Mouse (Mus musculus) cerebellum, adult 11-12 months (tissue): ENCODE results near the gene Egln1.
A peak's percentile ranks its signal among the peaks of the same experiment; 100 is the strongest.

Experiments used
- DNase-seq: peaks from one replicate; pipeline ENCODE4 v3.0.0; 2022

The Egln1 gene

DNA sequence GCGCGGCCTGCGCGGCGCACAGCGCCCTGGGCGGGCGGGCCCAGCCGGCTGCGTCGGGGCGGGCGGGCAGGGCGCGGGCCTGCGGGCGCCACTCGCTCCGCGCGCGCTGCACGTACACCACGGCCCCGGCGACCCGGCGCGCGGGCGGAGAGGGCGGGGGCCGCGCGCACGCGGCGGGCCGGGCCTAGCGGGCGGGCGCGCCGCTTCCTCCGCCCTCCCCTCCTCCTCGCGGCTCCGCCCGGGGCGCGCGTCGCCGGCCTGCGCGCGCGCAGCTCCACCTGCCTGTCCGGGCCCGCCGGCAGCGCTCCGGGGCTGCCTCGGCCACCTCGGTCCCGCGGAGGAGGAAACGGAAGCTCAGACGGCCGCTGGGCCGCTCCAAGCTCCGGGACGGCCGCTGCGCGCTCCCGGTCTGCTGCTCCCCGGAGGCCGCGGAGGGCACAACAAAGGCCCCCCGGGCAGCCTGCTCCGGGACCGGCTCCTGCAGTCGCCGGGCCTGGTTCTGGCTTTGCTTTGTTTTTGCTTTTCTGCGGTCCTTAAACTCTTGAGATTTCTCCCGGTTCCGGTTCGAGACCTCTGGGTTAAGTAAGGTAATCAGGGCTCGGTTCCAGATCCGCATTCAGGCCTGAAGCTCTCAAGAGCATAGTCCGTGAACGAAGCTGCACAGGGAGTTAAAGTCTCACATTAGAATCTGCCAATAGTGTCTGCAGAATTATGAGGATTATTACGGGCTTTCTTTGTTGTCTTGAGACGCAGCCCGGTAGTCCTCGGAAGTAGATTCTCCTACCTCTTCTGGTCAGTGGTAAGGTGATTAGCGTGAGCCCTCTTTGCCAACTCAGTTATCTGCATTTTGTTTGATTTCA lies at the start of gene Egln1:
Gene Egln1, minus strand, starts transcription at position 116 of the 860 bp plus-strand sequence.
- DNase-seq: peak; percentile 86

DNA sequence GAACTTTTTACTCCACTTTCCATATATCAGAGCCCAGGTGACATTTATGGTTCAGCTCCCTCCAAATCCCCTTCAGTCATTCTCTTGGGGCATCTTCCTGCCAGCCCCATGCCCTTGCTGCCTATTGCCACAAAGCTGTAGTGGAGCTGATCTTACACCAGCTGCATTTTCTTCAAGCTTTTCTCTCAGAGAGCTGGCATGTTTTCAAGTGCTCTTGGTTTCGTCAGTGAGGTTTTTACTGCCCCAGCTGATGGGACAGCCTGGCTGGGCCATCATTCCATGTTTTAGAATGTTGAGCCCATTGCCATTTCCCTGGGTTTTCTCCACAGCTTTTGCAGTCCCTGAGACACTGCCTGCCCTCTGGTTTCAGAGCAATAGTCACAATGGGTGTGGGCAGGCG lies 46.7 kb upstream of the Egln1 start:
- no peak for DNase-seq

DNA sequence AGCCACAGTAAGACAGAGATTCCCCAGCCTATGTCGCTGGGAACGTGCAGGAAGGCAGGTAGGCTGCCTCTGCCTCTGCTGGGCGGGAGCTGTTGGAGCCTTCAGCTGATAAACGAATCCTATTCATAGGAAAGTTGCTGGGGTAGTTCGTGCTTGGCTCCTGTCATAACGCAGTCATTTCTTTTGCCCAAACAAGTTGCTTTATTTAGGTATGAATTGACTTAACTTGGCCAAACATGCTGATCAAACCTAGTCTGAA lies 42.5 kb upstream of the Egln1 start:
- DNase-seq: no peak

DNA sequence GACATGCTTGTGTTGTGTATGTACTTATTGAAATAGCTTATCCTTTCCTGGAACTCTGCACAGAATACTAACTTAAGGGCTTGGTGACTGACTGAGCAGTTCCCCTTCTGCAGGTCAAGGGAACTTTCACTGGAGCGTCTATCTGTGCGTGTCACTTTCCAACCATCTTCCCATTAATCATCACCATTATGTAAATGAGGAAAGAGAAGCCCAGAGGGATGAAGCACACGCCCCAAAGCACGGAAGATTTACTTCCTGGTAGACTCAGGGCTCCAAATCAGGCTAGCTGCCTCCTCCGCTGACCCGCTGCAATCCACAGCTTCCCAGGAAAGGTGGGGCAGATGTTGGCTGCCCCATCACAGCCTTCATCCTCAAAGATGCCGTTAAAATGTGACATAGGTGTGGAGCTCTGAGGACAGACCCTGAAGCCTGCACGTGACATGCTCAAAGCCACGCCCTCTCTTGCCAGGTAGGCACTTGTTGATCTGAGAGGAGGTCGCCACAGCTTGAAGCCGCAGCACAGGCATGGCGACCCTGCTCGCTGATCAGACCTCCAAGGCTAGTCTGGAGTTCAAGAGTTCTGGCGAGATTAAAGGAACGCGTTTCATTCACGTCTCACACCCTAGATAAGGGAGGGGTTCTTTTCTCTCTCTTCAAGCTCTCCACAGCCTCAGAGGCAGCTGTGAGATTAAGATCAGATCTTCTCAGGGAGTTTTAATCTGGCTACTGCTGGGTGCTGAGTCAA lies 42.0 kb upstream of the Egln1 start:
- DNase-seq: no peak

DNA sequence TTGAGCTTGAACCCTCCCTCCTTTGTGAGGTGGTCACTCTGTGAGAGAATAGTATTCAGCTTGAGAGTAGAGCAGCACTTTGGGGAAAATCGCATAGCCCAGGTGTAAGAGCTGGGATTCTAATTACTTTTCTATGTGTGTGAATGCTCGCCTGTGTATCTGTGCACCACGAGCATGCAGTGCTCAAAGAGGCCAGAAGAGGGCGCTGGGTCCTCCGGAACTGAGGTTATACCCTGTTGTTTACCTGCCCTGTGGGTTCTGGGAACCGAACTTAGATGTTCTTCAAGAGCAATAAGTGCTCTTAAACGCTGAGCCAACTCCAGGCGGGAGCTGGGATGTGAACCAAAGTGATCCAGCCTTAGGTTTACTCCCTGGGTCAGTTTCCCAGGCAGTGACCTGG lies 31.7 kb upstream of the Egln1 start:
- DNase-seq: no peak

DNA sequence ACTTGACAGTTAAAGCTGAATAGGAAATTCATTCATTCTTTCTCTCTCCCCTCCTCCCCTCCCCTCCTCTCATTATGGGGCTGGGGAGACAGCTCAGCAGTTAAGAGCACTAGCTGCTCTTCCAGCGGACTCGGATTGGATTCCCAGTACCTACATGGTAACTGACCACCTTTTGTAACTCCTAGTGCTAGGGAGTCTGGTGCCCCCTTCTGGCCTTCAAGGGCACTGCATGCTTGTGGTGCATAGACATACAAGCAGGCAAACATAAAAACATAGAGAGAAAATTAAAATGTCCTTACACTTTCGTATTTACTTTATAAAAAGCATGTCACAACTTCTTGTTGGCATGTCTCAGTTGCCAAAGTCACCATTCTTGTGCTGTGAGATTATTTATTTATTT lies 30.9 kb upstream of the Egln1 start:
- DNase-seq: no peak

DNA sequence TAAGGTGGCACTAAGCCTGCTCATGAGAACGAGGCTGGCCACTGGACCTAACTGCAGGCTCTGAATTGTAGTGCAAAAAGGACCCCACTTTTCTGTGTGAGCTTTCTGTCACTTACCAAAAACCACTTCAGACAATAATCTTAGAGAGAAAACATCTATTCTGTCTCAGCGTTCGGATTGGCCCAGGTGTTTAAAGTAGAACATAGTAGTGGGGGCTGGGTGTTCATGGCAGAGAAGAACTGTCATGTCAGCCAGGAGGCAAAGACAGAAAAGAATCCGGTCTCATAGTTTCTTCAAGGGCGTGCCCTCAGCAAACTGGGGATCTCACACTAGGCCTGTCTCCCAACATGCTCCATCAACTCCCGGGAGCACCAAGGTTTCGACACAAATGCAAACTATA lies 28.9 kb upstream of the Egln1 start:
- no peak for DNase-seq

DNA sequence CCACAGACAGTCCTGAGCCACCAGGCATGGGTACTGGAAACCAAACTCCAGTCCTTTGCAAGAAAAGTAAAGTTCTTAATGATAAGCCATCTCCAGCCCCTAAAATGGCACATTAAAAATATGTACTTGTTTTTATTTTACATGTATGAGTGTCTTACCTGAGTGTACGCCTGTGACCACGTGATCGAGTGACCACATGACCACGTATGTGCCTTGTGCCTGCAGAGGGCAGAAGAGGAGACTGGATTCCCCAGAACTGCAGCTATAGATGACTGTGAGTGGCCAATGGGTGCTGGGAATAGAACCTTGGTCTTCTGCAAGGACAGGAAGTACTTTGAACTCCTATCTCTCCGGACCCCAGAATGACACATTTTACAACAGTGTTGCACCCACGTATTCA lies 27.1 kb upstream of the Egln1 start:
- no peak for DNase-seq

DNA sequence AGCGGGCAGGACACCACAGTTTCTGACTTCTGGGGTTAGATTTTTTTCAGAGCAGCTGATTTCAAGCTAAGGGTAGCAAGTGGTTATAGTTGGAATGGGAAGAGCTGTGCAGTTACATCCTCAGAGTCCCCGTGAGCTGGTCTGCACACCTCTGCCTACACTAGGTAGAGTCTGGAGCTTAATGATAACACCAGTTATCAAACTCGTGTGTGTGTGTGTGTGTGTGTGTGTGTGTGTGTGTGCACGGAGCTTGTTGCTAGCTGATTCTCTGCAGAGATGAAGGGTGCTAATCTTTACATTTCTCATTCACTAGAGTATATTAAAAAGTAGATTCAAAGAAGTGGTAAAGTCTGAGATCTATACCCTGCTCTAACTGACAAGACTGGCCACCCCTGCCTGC lies 25.1 kb upstream of the Egln1 start:
- no peak for DNase-seq

DNA sequence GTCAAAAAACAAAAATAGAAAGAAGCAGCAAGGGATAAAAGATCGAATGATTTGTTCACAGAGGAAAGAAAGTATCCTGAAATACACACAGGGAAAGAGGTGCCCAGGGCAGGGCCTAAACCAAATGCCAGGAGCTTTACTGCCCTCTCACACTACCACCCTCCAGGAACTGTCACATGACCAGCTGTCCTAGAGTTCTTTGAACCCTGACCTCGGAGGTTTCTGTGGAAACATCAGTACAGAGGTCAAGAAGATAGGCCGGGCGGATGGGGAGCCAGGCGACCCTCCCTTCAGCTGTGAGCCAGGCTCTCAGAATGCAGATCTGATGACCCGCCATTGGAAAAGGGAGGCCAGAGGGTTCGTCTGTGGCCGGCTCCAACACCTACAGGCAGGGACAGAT lies 24.1 kb upstream of the Egln1 start:
- no peak for DNase-seq

DNA sequence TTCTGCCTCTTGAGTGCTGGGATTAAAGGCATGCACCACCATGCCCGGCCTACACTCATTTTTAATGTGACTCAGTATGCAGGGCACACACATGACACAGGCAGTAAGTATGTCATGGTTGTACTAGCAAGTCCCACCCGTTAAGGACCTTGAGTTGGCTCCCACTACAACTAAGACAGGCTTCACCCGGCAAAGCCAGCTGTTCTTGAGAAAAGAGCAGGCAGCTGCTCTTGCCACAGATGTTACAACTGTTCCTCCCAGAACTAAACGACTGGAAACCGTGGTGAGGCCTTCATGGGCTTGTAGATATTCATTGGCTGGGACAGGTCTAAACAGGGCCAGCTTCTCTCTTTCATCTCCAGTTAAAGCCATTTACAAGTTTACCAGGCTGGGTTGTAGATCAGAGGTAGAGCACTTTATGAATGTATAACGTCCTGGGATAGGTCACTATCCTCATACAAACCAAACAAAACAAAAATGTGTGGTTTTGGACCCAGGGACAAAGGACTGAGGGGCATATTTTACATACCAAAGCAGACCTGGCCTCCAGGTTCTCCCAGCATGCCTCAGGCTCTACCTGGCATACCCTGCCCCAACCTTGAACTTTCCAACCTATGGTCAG lies 21.3 kb upstream of the Egln1 start:
- no peak for DNase-seq

DNA sequence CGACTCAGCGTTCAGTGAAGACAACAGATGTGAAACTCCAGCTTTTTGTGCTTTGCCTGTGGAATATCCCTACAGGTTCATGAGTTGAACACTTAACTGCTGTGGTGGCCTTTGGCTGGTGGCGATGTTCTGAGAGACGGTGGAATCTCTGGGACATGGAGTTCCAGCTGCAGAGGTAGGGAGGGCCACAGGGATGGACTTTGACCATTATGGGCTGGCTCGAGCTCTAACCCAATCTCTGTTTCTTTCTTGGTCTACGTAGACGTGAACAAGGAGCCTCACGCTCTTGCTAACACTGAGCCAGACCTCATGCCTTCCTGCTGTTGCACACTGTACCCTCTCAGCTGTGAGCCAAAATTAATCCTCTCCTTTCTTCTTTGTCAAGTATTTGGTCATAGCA lies 15.8 kb upstream of the Egln1 start:
- DNase-seq: no peak

DNA sequence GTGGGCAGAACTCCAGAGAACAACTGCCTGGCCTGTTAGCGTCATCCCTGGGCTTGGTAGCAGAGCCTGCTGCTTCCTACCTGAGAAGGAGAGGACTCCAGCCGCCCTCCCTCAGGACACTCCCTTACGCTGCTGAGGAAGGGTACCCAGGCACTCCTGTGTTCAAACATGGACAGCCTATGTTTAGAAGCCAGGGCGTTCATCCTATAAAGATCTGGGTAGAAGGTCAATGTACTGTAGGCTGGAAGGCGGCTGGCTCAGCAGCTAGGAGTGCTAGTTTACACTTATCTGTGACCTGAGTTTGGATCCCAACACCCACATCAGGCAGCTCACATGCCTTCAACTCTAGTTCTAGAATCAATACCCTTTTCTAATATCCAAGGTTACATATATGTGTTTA lies 14.1 kb upstream of the Egln1 start:
- no peak for DNase-seq

DNA sequence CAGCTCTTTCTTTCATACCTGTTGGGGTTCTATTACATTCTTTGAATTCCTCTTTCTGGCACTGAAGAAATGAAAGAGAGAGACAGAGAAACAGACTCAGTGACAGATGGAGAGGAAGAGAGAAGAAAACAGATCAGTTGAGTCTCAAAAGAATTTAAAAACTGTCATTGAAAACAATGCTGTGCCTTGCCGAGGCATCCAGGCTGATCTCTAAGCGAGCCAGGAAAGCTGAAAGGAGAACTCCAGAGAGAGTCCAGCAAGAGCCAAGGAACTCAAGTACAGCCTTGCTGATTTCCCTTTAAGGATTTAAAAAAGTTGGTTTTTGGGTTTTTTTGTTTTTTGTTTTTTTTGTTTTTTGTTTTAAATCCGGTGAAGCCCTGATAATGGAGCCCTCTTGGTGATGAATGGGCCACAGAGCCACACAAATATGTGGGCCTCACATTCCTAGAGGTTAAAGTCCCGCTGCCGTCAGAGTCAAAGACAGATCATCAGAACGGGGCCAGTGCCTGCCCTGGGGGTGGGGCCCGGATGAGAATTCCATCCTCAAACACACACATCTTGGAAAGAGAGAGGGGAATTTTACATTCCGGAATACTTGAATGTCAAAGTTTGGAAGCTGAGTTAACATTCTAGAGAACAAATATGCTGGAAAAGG lies 11.2 kb upstream of the Egln1 start:
- DNase-seq: no peak

DNA sequence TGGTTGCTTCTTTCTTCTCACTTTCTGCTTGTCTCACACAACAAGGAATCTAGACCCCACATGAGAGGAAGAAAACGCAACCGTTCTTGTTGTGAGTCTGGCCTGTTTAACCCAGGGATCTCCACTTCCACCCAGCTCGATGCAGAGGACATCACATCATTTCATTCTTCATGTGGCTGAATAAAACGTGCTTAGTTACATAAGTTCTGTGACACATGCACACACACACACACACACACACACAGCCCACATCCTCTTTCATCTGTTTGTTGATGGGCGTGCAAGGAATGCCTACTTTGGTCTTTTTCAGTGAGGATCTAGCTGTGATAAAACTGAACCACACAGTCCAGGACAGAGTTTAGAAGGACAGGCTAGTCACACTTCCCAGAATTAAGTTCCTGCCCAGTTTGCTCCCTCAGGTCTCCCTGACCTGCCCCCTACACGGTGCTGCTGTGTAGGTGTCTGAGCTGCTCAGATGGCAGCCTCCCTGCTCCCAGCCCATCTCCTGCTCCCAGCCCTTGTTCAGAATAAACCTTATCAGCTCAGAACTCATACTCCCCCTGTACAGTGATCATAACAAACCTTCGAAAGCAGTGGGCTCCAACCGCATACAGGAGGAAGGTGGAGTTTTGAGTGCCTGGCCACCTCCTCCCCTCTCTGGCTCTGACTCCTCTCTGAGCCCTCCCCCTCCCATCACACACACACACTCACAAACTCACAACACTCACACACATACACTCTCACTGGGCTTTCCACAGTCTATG lies 10.5 kb upstream of the Egln1 start:
- DNase-seq: no peak

DNA sequence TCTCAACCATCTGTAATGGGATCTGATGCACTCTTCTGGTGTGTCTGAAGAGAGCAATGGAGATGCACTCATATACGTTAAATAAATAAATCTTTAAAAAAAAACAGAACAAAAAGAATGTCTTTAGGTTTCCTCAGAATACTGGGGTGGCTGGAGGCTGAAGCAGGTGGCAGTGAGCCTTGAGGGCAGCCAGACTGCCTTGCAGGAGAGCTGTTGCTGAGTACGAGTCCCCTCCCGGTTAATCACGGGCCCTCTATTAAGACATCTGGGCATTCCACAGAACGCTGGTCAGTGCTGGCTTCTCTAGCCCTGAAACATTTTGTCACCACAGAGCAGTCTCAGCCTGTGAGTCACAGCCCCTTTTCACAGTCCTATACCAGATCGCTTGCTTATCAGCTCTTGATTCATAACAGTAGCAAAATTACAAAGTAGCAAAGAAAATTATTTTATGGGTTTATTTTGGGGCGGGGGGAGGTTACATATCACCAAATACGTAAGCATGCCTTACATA lies 5.5 kb upstream of the Egln1 start:
- DNase-seq: no peak

DNA sequence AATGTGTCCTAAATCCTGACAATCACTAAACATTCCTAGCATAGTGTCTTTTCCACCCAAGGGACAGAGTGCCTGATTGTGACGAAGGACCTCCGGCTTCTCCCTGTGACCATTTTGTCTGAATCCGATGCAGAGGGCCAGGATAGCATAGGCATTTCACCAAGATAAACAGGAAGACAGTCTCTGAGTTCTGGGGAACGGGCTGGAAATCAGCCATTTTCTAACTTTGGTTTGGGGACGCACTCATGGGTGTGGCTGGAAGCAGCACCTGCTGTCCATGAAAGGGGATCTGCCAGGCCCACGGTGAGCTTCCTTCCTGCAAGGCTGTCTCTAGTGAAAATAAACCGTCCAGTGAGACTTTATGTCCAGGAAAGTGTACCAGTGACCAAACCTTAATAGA lies 4.1 kb upstream of the Egln1 start:
- no peak for DNase-seq

DNA sequence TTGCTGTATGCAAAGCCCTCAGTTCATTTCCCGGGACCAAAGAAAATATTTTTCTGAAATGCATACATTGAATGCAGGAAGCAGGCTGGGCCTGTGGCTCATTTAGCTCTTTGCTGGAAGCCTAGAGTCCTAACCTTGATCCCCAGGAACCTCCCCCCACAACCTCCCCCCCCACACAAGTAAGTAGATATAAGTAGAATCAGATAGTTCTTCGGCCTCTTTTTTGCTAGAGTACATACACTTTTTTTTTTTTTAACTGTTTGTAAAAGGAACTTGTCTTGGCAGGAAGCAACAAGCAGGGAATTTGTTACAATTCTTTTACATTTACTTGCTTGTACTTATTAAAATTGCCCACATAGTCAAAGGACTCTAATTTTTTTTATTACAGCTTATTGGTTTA lies 1.7 kb upstream of the Egln1 start:
- DNase-seq: no peak

DNA sequence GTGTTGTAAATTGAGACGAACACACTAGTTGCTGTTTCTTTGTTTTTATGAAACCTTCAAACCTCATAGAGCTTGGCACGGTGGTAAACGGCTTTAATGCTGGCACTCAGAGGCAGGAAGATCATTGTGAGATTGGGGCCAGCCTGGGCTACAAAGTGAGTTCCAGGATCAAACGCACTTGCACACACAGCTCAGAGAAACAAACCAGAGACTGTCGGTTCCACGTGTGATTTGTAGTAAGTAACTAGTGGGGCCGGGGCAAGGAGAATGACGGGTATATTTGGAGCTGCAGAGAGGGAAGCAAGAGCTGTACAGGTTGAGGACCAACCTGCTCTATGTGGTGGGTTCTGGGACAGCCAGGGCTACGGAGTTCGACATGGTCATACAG lies 939 bp upstream of the Egln1 start:
- DNase-seq: peak; percentile 33

DNA sequence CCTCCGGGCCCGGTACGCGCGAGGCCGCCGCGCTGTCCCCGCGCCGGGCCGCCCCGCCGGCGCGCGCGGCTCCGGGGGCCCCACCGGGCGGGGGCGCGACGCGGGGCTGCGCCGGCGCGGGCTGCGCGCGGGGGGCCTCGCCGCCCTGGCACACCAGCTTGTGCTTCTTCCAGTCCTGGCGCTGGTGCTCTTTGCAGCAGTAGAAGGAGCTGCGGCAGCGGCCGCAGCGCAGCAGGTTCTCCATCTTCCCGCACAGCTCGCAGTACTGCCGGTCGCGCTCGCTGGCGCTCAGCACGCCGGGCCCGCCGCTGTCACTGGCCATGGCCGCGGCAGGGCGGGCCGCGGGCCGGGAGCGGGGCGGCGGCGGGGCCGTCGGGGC lies 402 bp downstream of the Egln1 start:
- peak; percentile 56 for DNase-seq

DNA sequence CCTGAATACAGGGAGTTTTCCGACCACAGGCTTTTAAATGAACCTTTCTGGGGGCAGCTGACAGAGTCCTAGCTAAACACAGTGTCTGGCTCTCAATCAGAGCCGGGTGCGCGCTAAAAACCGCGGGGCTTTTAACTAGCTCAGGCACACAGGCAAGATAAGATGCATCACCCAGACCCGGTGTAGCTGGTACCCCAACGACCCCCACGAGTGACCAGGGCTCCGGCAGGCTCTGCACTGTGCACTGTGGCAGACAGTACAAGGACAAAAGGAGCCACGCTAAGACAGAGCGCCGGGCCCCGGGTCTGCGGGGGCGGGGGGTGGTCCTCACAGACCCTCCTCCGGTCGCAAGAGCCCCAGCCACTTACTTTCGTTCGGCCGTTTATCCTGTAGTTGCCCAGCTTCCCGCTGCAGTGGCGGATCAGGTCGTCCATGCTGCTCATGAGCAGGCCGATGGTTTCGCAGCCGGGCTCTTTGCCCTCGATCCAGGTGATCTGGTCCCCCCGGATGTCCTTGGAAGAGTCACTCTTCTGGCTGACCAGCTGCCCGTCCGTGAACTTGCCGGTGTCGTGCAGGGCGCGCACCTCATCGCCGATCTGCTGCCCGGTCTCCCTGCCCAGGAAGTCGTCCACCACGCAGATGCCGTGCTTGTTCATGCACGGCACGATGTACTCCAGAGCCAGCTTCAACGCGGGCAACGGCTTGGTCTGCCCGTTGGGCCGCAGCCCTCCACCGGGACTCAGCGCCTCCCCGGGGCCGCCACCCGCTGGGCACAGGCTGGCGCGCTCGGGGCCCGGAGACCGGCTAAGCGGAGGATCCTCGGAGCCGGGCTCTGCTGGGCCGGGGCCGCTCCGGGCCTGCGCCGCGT lies 1.0 kb downstream of the Egln1 start:
- DNase-seq: peak; percentile 76

DNA sequence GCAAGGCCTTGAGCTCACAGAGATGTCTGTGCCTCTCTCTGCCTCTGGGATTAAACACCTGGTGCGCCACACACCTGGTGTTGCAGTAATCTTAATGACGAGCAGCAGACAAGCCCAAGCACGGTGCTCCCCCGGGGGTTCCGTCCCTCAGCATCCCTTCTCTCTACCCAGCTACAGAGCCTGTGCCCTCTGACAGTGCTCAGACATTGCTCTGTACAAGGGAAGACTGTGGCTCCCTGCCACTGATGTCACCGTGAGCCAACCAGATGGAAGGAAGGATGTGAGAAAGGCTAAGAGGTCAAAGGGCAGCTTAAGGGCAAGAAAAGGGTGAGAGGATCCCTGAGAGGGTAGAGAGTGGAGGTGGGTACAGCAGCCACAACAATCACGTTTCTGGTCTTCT lies 4.7 kb downstream of the Egln1 start:
- peak; percentile 30 for DNase-seq
